Mouse (Mus musculus): ENCODE measurements around the gene Sds.
"Not testable (repeated sequence)": the region's sequence is repeated elsewhere in the genome, so short reads cannot be mapped to it uniquely, and the experiment has no call there.

Gene Sds

DNA sequence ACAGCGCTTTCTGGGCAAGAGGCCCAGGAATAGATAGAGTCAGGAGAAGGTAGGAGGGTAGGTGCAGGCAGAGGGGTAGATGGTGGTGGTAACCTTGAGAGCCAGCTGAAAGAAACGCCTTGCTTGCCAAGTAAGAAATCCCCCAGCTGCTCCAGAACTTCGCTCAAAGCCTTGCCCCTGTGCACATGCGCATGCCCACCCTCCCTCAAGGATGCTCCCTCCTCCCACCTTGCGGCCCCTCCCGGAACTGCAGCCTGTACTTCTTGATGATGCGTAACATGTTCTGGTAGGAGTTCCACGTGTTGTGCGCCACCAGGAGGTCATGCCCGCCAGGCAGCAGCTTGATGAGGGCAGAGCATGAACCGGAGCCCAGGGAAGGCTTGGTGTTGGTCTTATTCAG is 16.1 kb downstream of the Sds start:
- peak; percentile 54 to 83 for DNase-seq

DNA sequence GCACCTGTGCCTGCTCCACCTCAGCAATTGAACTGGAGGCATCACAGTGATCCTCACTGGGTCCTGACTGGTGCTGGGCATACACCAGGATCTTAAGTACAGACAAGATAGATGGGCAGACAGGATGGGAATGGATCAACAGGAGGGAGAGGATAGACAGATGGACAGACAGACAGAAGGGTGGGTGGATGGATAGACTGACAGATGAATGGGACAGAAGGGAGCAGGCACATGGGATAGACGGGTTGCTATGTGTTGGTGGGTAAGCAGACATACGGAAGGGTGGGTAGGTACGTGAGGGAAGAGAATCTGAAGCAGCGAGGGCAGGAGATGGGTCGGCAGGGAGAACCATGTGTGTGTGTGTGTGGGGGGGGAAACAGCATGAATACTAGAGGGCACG is 17.1 kb downstream of the Sds start:
- no peak for DNase-seq

DNA sequence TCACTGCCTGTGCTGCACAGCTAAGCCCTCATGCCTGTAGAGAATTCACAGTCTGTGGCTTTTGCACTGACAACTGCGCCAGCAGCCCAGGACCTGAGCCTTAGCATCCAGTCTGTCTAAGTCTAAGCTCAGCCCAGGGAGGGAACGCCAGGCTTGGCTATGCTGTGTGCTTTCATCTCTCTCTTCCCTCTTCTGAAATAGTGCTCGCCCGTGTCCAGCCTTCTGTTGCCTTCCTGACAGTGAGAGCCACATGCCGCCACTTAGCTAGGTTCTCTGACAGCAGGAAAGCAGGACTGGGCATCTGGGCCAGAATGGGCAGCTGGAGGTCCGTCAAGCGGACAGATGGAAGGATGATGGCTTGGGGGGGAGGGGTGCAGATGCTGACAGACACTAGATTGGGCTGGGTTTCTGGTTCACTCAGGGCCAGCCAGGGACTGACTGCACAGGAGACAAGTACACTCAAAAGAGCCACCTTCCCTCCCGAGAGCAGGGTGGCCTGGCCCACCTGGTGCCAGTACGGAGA is 17.6 kb downstream of the Sds start:
- DNase-seq = peak; percentile 50 to 67

DNA sequence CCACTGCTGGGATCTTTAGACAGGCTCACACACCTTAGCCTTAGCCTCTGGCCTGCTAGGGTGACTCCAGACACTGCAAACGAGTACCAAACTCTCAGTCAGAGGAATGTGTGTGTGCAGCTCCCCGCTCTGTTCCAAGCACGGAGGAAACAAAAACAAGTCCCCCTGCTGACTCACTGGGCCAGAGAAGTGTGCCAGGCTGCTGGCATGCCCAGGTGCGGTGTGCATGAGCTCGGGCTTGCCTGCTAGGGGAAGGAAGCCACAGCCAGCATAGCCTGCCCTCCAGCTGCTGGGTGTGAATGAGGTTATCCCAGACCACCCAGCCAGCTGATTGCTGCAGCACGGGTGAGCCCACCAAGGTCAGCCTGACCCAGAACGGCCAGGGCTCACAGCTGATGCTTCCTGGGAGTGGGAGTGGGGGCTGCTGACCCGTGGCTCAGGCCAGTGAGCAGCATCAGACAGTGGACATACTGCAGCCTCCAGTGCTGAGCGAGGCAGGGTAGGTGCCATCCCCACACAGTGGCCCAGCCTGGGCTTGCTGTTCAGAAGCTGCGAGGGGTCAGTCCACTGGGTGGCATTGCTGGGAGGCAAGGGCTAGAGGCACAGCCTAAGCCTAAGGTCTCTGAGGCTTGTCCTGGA is 18.9 kb downstream of the Sds start:
- DNase-seq = no peak

DNA sequence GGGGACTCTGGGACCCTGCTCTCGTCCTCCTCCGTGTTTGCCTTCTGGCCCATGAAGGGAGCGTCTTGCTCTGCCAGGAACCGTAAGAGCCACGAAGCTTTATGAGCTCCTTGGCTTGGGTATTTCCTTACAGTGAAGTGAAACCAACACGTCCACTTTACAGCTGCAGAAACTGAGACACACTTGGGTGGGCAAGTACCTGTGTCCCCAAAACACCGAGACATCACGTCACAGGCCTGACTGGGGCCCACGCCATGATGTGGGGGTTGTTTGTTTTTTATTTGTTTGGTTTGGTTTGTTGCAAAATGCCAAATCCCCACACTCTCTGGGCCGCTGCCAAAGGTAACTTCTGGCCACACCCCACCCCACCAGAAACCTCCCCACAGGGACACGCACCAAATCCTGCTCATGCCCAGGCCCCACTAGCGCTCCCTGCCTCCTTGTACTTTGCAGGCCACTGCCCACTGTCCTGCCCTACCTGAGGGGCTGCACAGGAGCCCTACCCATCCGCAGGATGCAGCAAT is 19.4 kb downstream of the Sds start:
- no peak for DNase-seq

- no peak for DNase-seq
Observed at GRCm38 (mm10) chr5:120497071-120497470, 20.7 kb downstream of the Sds start.

DNA sequence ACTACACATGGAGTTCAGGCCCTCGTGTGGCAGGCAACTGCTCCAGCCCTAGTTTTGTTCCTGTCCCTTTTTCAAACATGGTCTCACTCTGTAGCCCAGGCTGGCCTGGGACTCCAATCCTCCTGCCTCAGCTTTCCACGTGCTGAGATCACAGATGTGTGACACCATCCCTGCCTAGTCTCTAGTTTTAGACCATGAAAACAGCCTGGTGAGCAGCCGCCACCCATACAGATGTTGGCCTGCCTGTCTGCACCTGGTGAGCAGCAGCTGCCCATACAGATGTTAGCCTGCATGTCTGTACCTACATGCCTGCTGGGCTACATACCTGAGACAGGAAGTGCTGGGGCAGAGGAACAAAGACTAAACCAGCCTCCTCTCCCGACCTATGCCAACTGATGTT is 22.9 kb downstream of the Sds start:
- DNase-seq = no peak

DNA sequence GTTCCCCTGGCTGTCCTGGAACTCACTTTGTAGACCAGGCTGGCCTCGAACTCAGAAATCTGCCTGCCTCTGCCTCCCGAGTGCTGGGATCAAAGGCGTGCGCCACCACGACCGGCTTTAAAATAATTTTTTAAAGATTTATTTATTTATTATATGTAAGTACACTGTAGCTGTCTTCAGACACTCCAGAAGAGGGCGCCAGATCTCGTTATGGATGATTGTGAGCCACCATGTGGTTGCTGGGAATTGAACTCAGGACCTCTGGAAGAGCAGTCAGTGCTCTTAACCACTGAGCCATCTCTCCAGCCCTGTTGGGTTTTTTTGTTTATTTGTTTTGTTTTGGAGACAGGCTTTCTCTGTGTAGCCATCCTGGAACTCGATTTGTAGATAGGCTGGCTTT is 24.3 kb downstream of the Sds start:
- not testable (repeated sequence) for DNase-seq

GRCm38 (mm10) chr5:120502147-120502621 is 25.9 kb downstream of the Sds start:
- DNase-seq = peak in 1 of 2 experiments; percentile 58

GRCm38 (mm10) chr5:120502675-120503143 is 26.4 kb downstream of the Sds start:
- no peak for DNase-seq

DNA sequence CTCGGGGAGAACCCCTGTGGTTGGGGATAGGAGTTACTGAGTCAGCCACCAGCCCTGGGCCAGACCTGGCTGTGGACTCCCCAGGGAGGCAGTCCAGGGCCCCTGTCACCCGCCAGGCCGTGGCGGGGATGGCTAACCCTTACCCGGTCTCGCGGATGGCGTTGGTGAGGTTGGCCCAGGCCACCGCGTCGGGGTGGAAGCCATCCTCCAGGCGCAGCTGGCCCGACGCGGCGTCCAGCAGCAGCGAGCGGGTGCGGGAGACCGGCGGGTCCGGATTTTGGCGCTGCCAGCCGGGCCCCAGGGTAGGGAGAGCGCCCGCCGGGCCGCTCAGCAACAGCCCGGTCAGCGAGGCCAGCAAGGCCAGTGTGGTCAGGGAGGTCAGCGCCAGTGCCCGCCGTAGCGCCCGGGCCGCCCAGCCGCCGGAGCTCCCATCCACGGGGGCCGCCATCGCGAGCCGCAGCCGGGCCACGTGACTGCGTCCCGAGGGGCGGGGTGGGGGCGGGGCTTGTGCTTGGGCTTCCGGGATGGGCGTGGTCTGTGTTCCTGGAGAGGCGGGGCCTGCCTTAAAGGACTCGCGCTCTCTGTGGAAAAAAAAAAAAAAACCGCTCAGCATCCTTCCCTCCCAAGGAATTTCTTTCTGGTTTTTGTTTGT is 26.9 kb downstream of the Sds start, which contains the start of gene Plbd2:
Plbd2 (minus strand) TSS at position 482 of the 652 bp plus-strand sequence.
- peak; percentile 94 to 96 for DNase-seq

DNA sequence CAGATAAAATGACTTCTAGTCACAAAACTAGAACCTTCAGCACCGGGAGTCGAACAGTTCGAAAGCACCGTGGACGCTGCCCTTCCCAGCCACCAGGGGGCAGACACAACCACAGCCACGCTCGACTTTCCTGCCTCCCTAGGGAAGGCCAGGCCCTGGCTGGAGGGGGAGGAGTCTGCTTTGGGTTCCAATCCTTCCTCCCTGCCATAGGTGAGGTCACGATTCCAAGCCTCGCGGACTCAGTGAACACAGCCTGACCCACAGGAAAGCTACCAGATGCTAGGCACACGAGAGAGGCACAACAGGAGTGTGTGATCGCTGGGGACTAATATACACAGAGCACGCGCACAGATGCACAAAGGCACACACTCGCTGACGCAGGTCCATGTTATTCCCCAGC is 29.0 kb downstream of the Sds start:
- peak; percentile 81 to 84 for DNase-seq

DNA sequence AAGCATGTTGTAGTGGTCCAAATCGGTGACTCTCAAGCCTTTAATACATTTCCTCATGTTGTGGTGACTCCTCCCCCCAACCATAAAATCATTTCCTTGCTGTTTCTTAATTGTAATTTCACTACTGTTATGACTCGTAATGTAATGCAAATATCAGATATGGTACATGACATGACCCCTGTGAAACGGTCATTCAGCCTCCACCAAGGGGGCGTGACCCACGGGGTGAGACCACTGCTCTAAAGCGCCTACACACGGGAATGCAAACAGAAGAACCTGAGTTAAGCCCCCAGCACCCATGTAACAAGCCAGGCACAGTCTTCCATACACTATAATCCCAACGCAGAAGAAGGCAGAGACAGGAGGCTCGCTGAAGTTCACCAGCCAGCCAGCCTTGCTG is 29.5 kb downstream of the Sds start:
- DNase-seq = no peak

DNA sequence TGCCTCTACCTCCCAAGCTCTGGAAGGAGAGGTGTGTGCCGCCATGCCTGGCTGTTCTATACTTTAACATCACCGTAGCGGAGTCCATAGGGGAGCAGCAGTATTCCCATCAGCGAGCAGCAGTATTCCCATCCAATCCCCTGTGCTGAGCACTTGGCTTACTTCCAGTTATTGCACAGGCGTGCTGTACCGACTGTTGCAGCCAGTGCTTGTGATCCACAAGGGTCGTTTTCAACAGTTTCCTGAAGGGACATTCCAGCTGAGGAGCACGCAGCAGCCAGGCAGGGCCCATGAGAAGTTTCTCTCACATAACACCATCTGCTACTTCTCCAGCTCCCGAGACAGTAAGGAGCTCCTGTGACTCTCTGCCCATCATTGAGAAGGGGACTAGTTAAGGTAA is 30.2 kb downstream of the Sds start:
- DNase-seq = no peak

DNA sequence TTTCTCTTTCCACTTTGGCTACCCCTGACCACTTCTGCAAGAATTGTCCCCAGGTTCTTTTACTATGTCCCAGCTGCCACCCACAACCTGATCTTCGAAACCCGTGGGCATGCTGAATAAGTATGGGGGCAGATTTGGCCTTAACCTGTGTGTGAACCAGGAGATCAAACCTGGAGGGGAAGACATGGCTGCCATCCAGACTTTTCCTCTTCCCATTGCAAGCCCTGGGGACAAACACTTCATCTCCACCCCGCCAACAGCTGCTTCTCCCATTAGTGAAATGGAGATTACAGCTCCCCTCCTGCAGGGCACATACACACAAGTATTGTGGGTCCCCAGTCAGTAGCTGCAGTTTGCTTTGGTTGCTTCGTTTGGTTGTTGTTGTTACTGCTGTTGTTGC is 31.0 kb downstream of the Sds start:
- no peak for DNase-seq

- peak; percentile 86 to 88 for DNase-seq
Observed at GRCm38 (mm10) chr5:120510982-120511642, 34.8 kb downstream of the Sds start, which contains the start of gene Slc8b1. TSS of gene Slc8b1 (plus strand) at chr5:120511168.

DNA sequence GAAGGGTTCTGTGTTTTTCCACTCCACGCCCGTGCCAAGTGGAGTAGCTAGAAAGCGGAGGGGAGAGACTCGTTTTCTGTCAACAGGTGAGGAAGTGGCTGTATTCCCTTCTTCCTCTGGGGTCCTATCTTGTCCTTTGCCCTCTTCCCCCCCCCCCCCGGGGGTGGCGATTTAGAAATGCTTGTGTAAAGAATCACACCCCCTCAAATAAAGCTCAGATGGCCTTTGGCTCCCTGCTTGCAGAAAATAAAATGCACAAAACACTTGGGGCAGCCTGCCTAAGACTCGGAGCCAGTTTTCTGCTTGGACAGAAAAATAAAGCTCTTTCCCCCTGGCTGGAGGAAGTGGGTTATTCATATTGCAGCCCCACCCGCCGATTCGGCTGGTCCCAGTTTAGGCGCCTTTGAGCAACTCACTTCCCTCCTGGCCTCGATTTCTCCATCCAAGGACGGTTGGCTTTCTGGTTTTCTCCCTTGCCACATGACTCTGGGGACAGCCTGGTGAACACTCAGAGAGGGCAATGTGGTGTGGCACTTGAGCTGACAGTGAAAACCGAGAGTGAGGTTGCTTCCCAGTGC is 35.4 kb downstream of the Sds start:
- DNase-seq = no peak

- DNase-seq = no peak
Observed at GRCm38 (mm10) chr5:120512911-120513555, 36.7 kb downstream of the Sds start.

- no peak for DNase-seq
Observed at GRCm38 (mm10) chr5:120514031-120514677, 37.8 kb downstream of the Sds start.

GRCm38 (mm10) chr5:120514754-120515153 is 38.4 kb downstream of the Sds start:
- no peak for DNase-seq

- no peak for DNase-seq
Observed at GRCm38 (mm10) chr5:120515451-120515850, 39.1 kb downstream of the Sds start.

Data from cerebellum, postnatal 14 days (tissue).